Mouse (Mus musculus): ENCODE results near the gene Gm10273. TPM values are rescaled to one million over a fixed set of nuclear protein-coding genes. Genes with fewer than 3 reads are reported as not detected.

Gm10273 gene
- polyA plus RNA-seq, 1 experiment from 2014 or later: 58.1 TPM

DNA sequence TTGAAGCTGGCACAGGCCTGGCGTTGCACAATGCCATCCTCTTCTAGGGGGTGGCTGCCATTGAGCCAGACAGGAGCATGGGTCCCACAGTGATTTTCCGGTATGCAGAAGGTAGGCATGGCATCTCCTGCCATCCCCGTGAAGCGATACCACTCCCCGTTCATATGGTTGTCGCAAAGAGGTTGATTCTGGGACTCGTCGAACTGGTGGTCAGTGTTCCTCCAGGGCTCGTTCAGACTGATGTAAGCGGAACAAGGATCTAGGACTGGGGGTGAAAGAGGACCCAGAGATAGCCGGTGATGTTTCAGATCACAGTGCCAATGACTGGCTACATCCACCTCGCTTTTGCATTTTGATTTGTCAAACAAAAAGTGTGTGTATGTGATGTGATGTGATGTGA, 43.2 kb downstream of the Gm10273 start:
- no peak for ATAC-seq (ENCODE audit: insufficient read depth, low FRiP score, low read depth)

DNA sequence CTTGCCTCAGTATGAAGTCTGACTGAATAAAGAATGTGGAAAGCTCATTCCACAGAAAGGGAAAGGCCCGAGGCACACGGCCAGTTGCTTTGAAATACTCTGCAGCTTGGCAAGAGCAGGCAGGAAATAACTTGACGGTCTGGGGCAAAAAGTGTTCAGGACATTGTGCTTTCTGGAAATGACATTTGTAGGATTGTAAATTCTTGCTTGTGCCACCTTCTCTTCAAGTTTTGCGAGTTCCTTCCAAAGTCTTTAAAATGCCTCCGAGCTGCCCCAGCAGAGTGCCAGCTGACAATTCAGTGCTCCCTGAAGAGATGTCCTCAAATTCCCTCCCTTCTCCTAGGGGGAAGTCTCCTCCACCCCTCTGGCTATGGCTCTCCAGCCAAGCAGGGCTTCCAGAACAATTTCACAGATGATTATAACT, 44.1 kb downstream of the Gm10273 start:
- no peaks in the 10 kb centered on the region for H3K9me3 ChIP-seq
- peaks cover 4% of the 10 kb centered on the region; the same call in 1 of the 2 replicates for H3K4me1 ChIP-seq
- H3K27me3 ChIP-seq (replicated peaks): no peaks in the 10 kb centered on the region
- H3K4me3 ChIP-seq (replicated peaks): no peak overlapping the region
- H3K27ac ChIP-seq: no peak overlapping the region
- H3K36me3 ChIP-seq: no peaks in the 10 kb centered on the region
- 37% methylated on average over 5 of the region's 5 CpGs for WGBS
- no peak overlapping the region for H3K4me2 ChIP-seq
- no peak overlapping the region for H3K9ac ChIP-seq
- ATAC-seq (ENCODE audit: insufficient read depth, low FRiP score, low read depth): no peak

More for the DNA sequence above, 43.2 kb downstream of the Gm10273 start:
- H3K4me1 ChIP-seq: peaks cover 4% of the 10 kb centered on the region; the same call in 1 of the 2 replicates
- no peaks in the 10 kb centered on the region for H3K9me3 ChIP-seq
- no peaks in the 10 kb centered on the region for H3K36me3 ChIP-seq
- H3K4me3 ChIP-seq (replicated peaks): no peak overlapping the region
- 94% methylated on average over 12 of the region's 12 CpGs for WGBS
- no peaks in the 10 kb centered on the region for H3K27me3 ChIP-seq (replicated peaks)
- H3K4me2 ChIP-seq: no peak overlapping the region
- no peak overlapping the region for H3K9ac ChIP-seq
- H3K27ac ChIP-seq: no peak overlapping the region

DNA sequence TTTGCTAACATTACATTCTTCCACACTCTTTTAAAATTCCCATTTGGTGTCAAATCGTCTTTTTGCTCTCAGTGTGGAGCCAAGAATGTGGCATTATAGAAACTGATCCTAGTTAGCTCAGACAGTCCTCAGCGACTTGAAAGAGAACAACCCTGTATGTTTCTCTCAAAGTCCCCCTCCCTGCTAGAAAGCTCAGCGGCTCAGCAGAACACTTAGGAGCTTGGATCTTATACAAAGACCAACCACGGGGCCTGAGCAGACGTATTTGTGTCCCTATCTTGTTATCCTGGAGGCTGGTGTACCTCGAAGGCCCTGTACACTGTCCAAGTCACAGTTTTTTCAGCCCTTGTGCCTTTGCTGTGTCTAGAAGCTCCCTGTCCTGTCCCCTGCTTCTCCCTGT, 44.7 kb downstream of the Gm10273 start:
- Histone ChIP-seq H3K4me2 (no peak overlapping the region), H3K9ac (no peak overlapping the region), H3K4me3 (replicated peaks) (no peak overlapping the region), H3K27ac (no peak overlapping the region), H3K27me3 (replicated peaks) (no peaks in the 10 kb centered on the region), H3K36me3 (no peaks in the 10 kb centered on the region), H3K4me1 (peaks cover 4% of the 10 kb centered on the region; the same call in 1 of the 2 replicates), H3K9me3 (no peaks in the 10 kb centered on the region)
- ATAC-seq (ENCODE audit: insufficient read depth, low FRiP score, low read depth): no peak
- WGBS: 47% methylated on average over 6 of the region's 6 CpGs

DNA sequence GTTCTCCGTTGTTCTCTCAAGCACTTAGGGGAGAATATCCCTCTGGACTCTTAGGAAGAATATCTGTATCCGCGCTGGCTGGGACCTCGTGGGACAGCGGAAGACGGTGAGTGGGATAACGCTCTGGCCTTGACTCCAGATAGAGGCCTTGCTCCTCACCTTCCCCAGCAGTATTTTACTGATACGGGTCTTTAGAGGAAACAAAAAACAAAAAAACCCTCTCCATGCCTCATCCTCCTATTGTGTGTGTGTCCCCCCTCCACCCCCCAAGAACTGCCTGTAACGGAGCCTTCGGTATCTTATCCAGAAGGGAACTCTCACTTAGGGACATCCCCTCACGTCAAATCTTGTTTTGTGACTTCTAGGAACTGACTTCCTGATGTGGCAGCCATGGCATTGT, 46.3 kb downstream of the Gm10273 start, which contains the start of gene Oit3:
Oit3 (minus strand) TSS at position 44 of the 400 bp plus-strand sequence.
- WGBS: 80% methylated on average over 11 of the region's 11 CpGs

DNA sequence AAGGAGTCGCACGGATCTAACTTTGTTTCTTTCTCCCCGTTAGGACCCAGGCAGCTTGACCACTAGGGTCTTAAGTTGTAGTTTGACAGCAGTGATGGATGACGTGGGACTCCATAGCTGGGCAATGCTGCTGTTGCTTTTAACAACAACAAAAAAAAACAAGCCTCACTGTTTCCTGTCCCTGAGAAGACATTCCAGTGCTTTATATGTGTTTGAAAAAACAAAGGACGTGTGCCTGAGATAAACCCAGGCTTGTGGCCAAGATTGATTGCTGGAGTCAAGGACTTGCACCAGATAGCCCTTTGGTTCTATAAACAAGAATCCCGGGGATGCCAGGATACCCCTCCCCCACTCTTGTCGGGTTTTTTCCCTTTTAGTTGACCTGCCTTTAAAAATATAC, 47.8 kb downstream of the Gm10273 start:
- peaks cover 4% of the 10 kb centered on the region; the same call in 1 of the 2 replicates for H3K4me1 ChIP-seq

More for the DNA sequence above, 46.3 kb downstream of the Gm10273 start, which contains the start of gene Oit3:
- H3K9ac ChIP-seq: no peak within 1 kb of the TSS
- no peak within 1 kb of the TSS for H3K4me3 ChIP-seq (replicated peaks)
- no peak within 1 kb of the TSS for H3K27ac ChIP-seq
- no peaks in the 10 kb centered on the region for H3K9me3 ChIP-seq
- no peaks in the 10 kb centered on the region for H3K36me3 ChIP-seq
- no peak for ATAC-seq (ENCODE audit: insufficient read depth, low FRiP score, low read depth)
- no peak within 1 kb of the TSS for H3K4me2 ChIP-seq
- peaks cover 4% of the 10 kb centered on the region; the same call in 1 of the 2 replicates for H3K4me1 ChIP-seq
- H3K27me3 ChIP-seq (replicated peaks): no peaks in the 10 kb centered on the region

DNA sequence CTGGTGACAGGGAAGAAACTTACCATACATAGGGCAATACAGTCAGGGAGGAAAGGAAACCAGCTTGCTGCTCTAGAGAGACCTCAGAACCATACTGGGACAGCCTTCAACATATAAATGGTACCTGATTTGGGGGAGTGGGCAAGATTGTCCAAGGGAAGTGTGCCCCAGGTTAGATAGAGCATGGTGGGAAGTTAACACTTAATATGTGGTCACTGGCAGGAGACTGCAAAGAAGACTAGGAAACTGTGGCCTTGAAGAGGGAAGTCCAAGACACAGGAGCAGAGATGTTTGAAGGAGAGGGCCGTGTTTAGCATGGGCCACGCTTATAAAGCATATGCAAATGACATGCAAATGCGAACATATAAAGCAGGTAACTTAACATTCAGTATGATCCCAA, 48.7 kb downstream of the Gm10273 start:
- Histone ChIP-seq H3K27me3 (replicated peaks) (no peaks in the 10 kb centered on the region), H3K9ac (no peak overlapping the region), H3K4me1 (peaks cover 4% of the 10 kb centered on the region; the same call in 1 of the 2 replicates), H3K27ac (no peak overlapping the region), H3K4me2 (no peak overlapping the region), H3K9me3 (no peaks in the 10 kb centered on the region), H3K4me3 (replicated peaks) (no peak overlapping the region), H3K36me3 (no peaks in the 10 kb centered on the region)
- 67% methylated on average over 3 of the region's 3 CpGs for WGBS
- no peak for ATAC-seq (ENCODE audit: insufficient read depth, low FRiP score, low read depth)

More for the DNA sequence above, 47.8 kb downstream of the Gm10273 start:
- H3K27me3 ChIP-seq (replicated peaks): no peaks in the 10 kb centered on the region
- no peaks in the 10 kb centered on the region for H3K9me3 ChIP-seq
- WGBS: 11% methylated on average over 7 of the region's 7 CpGs
- no peak overlapping the region for H3K9ac ChIP-seq
- no peak overlapping the region for H3K4me2 ChIP-seq
- no peak for ATAC-seq (ENCODE audit: insufficient read depth, low FRiP score, low read depth)
- H3K4me3 ChIP-seq (replicated peaks): no peak overlapping the region
- H3K36me3 ChIP-seq: no peaks in the 10 kb centered on the region
- no peak overlapping the region for H3K27ac ChIP-seq

DNA sequence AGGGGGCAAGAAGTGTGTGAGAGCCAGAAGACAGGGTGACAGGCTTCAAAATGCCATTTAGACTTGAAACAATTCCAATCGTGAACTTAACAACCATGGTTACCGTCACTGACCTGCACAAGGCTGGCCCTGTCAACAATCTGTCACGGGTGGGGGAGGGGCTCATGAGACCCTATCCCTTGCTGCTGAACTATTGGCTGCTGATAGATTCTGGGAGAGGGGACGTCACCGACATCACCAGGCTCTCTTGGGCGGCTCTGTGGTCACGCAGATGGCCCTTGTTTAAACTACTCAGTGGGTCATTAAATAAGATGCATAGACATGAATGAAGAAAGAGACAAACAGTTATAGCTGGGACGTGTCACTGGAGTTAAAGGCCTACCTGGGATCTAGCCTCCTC, 49.2 kb downstream of the Gm10273 start:
- Histone ChIP-seq H3K4me2 (no peak overlapping the region), H3K27ac (no peak overlapping the region), H3K9ac (no peak overlapping the region), H3K27me3 (replicated peaks) (no peaks in the 10 kb centered on the region), H3K4me1 (0 out of 2 replicates have a peak, but pooled peaks cover 4% of the 10 kb centered on the region), H3K4me3 (replicated peaks) (no peak overlapping the region), H3K9me3 (no peaks in the 10 kb centered on the region), H3K36me3 (no peaks in the 10 kb centered on the region)
- 49% methylated on average over 8 of the region's 8 CpGs for WGBS
- no peak for ATAC-seq (ENCODE audit: insufficient read depth, low FRiP score, low read depth)

Other genes with a start within 250 kb of the Gm10273 start
- gene Sept10, start 173.8 kb upstream of the Gm10273 start, polyA plus RNA-seq (2015; fragmentation: Nextera tagmentation; extraction: Ambion mirVana): 38.6 and 41.7 TPM in 2 replicates
- gene Sowahc, start 173.7 kb upstream of the Gm10273 start, polyA plus RNA-seq (2015; fragmentation: Nextera tagmentation; extraction: Ambion mirVana): 13.7 and 13.9 TPM in 2 replicates
- gene P4ha1, start 72.3 kb upstream of the Gm10273 start, polyA plus RNA-seq (2015; fragmentation: Nextera tagmentation; extraction: Ambion mirVana): 69.7 and 72.9 TPM in 2 replicates
- 12.1 and 12.9 TPM in 2 replicates for gene Pla2g12b, start 8.0 kb downstream of the Gm10273 start, polyA plus RNA-seq (2015; fragmentation: Nextera tagmentation; extraction: Ambion mirVana)
- gene Oit3, start 46.1 kb downstream of the Gm10273 start, polyA plus RNA-seq (2015; fragmentation: Nextera tagmentation; extraction: Ambion mirVana): 2.6 and 3.3 TPM in 2 replicates
- gene Gm10322, start 220.4 kb downstream of the Gm10273 start, polyA plus RNA-seq (2015; fragmentation: Nextera tagmentation; extraction: Ambion mirVana): 0.84 TPM in 1 of 2 replicates, not detected in the other
- gene Mcu, start 221.1 kb downstream of the Gm10273 start, polyA plus RNA-seq (2015; fragmentation: Nextera tagmentation; extraction: Ambion mirVana): 55.8 and 59.2 TPM in 2 replicates